Mouse (Mus musculus) myocyte (in vitro differentiated cells): ENCODE results near the gene Hist1h1t. TPM values are rescaled to one million over a fixed set of nuclear protein-coding genes. Genes with fewer than 3 reads are reported as not detected.
A peak's percentile ranks its signal among the peaks of the same experiment; 100 is the strongest.

Experiments used
- H3K27me3 ChIP-seq: one replicate; pipeline ENCODE4 v1.6.1; 2011; ENCODE audit not compliant: control insufficient read depth, insufficient read depth, insufficient read length
- H3K36me3 ChIP-seq: one replicate; pipeline ENCODE4 v1.6.1; 2011; ENCODE audit not compliant: control insufficient read depth, insufficient read depth
- H3K4me2 ChIP-seq: one replicate; pipeline ENCODE4 v1.6.1; 2011; ENCODE audit warnings: low read depth, control low read depth
- H3K4me3 ChIP-seq: one replicate; pipeline ENCODE4 v1.5.1; 2011; ENCODE audit warnings: mild to moderate bottlenecking, control low read depth, moderate library complexity
- H3K79me2 ChIP-seq: one replicate; pipeline ENCODE4 v1.6.1; 2011; ENCODE audit not compliant: control insufficient read depth, insufficient read depth
- H3ac ChIP-seq: one replicate; pipeline ENCODE4 v1.6.1; 2011; ENCODE audit not compliant: control insufficient read depth, insufficient read length
- CEBPB ChIP-seq: IDR thresholded peaks from 2 replicates; pipeline ENCODE4 v1.6.1; 2011; ENCODE audit warnings: mild to moderate bottlenecking, moderate library complexity; ENCODE audit not compliant: poor library complexity, insufficient read depth, severe bottlenecking
- E2F4 ChIP-seq: IDR thresholded peaks from one replicate; pipeline ENCODE4 v1.6.1; 2011; ENCODE audit warnings: mild to moderate bottlenecking, control low read depth, moderate library complexity; ENCODE audit not compliant: insufficient read depth
- MAX ChIP-seq: IDR thresholded peaks from one replicate; pipeline ENCODE4 v1.6.1; 2011; ENCODE audit warnings: low read depth, mild to moderate bottlenecking, control low read depth
- MYOD1 ChIP-seq, 3 experiments: IDR thresholded peaks; one replicate each; pipeline ENCODE4 v1.6.1; 2011; ENCODE audit warnings: control low read depth in 2 of 3, low read depth in 2 of 3, mild to moderate bottlenecking in 2 of 3, moderate library complexity in 1 of 3; ENCODE audit not compliant: insufficient read length in 2 of 3, control insufficient read depth in 1 of 3
- MYOG ChIP-seq, 3 experiments: IDR thresholded peaks; one replicate each; pipeline ENCODE4 v1.6.1; 2011; ENCODE audit warnings: control low read depth in 2 of 3, low read depth in 2 of 3, mild to moderate bottlenecking in 2 of 3; ENCODE audit not compliant: insufficient read length in 2 of 3, control insufficient read depth in 1 of 3, insufficient read depth in 1 of 3
- POLR2A ChIP-seq: IDR thresholded peaks from one replicate; pipeline ENCODE4 v1.6.1; 2011; ENCODE audit warnings: low read depth, mild to moderate bottlenecking, control low read depth, moderate library complexity; ENCODE audit not compliant: insufficient read length
- POLR2AphosphoS2 ChIP-seq: IDR thresholded peaks from one replicate; pipeline ENCODE4 v1.6.1; 2011; ENCODE audit warnings: low read depth, control low read depth; ENCODE audit not compliant: insufficient read length
- REST ChIP-seq: IDR thresholded peaks from one replicate; pipeline ENCODE4 v1.6.1; 2011; ENCODE audit warnings: mild to moderate bottlenecking, control low read depth, moderate library complexity; ENCODE audit not compliant: insufficient read depth, insufficient read length
- SRF ChIP-seq: IDR thresholded peaks from one replicate; pipeline ENCODE4 v1.6.1; 2011; ENCODE audit warnings: low read depth; ENCODE audit not compliant: control insufficient read depth, insufficient read length
- TCF12 ChIP-seq: IDR thresholded peaks from one replicate; pipeline ENCODE4 v1.6.1; 2011; ENCODE audit warnings: mild to moderate bottlenecking, control low read depth; ENCODE audit not compliant: poor library complexity, insufficient read depth, severe bottlenecking
- TCF3 ChIP-seq: IDR thresholded peaks from one replicate; pipeline ENCODE4 v1.6.1; 2011; ENCODE audit warnings: low read depth, control low read depth; ENCODE audit not compliant: insufficient read length
- USF1 ChIP-seq: IDR thresholded peaks from one replicate; pipeline ENCODE4 v1.6.1; 2011; ENCODE audit warnings: low read depth, mild to moderate bottlenecking, control low read depth, moderate library complexity
- polyA plus RNA-seq: library from polyadenylated mRNA; unstranded; fragments of >200 nt; fragmentation: generic; extraction: Trizol; gene quantifications from one replicate; pipeline ENCODE4 v1.2.1, GENCODE M21; 2012; ENCODE audit warnings: missing spikeins

The Hist1h1t gene
- 0.05 TPM for polyA plus RNA-seq

DNA sequence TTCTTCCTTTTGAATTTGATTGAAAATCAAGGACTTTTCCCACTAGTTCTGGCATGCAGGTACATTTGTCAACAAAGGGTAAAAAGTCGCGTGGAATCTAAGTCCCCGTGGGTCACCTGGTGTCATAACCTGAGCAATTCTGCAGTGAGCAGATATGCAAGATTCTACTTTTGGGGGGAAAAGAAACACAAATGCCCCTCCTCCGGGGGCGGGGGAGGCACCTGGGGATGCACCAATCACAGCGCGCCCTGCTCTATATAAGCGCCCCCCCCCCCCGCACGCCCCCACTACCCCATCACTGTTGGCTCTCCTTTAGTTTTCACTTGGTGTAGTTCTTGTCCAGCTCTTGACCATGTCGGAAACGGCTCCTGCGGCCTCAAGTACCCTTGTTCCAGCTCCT lies at the start of gene Hist1h1t:
Gene Hist1h1t (plus strand): TSS at position 301 of the 400 bp plus-strand sequence.
- no peak within 1 kb of the TSS for H3ac ChIP-seq
- H3K79me2 ChIP-seq: no peaks in the 10 kb centered on the region
- no peaks in the 10 kb centered on the region for H3K27me3 ChIP-seq
- H3K4me2 ChIP-seq: no peak within 1 kb of the TSS
- TF ChIP-seq REST: no peak
- no peak for TF ChIP-seq TCF3
- no peak for TF ChIP-seq TCF12
- TF ChIP-seq MAX: no peak
- TF ChIP-seq SRF: no peak
- no peak for TF ChIP-seq USF1
- no peak for TF ChIP-seq POLR2AphosphoS2
- TF ChIP-seq E2F4: no peak
- TF ChIP-seq MYOG (IDR thresholded peaks at IDR 0.05; ENCODE audit: control insufficient read depth in 1 of 3, insufficient read depth in 1 of 3, insufficient read length in 2 of 3, low read depth in 2 of 3): no peak
- TF ChIP-seq CEBPB: no peak
- TF ChIP-seq MYOD1 (IDR thresholded peaks at IDR 0.05; ENCODE audit: control insufficient read depth in 1 of 3, insufficient read length in 2 of 3, low read depth in 2 of 3): no peak
- no peak for TF ChIP-seq POLR2A
- H3K36me3 ChIP-seq: peaks cover 5% of the 10 kb centered on the region
- no peak within 1 kb of the TSS for H3K4me3 ChIP-seq

DNA sequence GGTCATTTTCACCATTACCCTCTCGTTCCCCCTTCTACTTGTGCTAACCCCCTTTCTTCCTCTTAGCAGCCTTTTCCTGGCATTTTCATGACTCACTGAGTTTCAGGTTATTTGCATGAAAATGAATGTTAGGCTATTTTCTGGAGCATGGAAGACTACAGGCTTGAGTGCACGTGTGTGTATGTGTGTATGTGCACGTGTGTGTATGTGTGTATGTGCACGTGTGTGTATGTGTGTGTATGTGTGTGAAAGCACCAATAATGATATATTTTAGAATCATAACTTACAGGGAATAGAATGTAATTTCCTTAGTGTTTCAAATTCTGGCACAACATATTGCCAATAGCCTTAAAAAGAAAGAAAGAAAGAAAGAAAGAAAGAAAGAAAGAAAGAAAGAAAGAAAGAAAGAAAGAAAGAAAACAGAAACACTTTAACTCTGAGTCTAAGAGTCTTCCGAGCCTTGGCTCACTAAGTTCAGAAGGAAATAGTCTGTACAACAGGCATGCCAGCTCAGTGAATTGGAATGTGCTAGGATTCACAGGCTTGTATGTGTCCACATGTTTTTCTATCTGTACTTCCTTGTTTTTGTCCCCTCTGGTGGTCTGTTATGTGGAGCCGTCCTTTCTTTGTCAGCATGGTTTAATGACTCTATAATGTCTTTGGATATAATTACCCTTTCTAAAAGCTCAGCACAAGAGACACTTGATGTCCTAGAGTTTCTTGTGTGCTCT lies 35.8 kb upstream of the Hist1h1t start:
- Histone ChIP-seq H3K36me3 (no peaks in the 10 kb centered on the region), H3K79me2 (no peaks in the 10 kb centered on the region), H3ac (no peak overlapping the region), H3K27me3 (no peaks in the 10 kb centered on the region), H3K4me3 (no peak overlapping the region), H3K4me2 (peak overlapping the region; percentile 3)
- TF ChIP-seq MYOD1 (IDR thresholded peaks at IDR 0.05; ENCODE audit: control insufficient read depth in 1 of 3, insufficient read length in 2 of 3, low read depth in 2 of 3): no peak
- no peak for TF ChIP-seq SRF
- no peak for TF ChIP-seq TCF3
- no peak for TF ChIP-seq POLR2AphosphoS2
- TF ChIP-seq E2F4: no peak
- TF ChIP-seq MAX: no peak
- TF ChIP-seq TCF12: no peak
- TF ChIP-seq POLR2A: no peak
- TF ChIP-seq MYOG (IDR thresholded peaks at IDR 0.05; ENCODE audit: control insufficient read depth in 1 of 3, insufficient read depth in 1 of 3, insufficient read length in 2 of 3, low read depth in 2 of 3): no peak

DNA sequence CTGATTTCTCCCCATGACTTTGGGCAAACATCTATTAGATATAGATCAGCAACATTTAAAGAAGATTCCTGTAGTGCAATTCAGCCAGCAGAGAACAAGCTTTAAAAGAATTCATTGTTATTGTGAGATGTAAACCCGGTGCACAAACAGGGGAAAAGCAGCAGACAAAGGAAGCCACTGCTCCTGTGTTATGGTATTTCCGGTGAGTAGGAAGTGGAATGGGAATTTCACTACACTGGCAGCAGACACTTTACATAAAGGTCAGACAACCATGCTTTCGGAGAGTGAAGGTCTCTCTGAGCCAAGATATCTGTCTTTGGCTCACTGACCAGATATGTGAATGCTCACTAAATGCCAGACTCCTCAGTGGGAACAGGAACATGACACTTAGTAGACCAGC lies 33.1 kb upstream of the Hist1h1t start:
- Histone ChIP-seq H3K79me2 (no peaks in the 10 kb centered on the region), H3ac (no peak overlapping the region), H3K36me3 (no peaks in the 10 kb centered on the region), H3K4me3 (no peak overlapping the region), H3K27me3 (no peaks in the 10 kb centered on the region), H3K4me2 (no peak overlapping the region)
- no peak for TF ChIP-seq TCF12
- no peak for TF ChIP-seq TCF3
- no peak for TF ChIP-seq MYOD1 (IDR thresholded peaks at IDR 0.05; ENCODE audit: control insufficient read depth in 1 of 3, insufficient read length in 2 of 3, low read depth in 2 of 3)
- TF ChIP-seq USF1: no peak
- TF ChIP-seq POLR2AphosphoS2: no peak
- TF ChIP-seq MAX: no peak
- no peak for TF ChIP-seq SRF
- TF ChIP-seq CEBPB: no peak

DNA sequence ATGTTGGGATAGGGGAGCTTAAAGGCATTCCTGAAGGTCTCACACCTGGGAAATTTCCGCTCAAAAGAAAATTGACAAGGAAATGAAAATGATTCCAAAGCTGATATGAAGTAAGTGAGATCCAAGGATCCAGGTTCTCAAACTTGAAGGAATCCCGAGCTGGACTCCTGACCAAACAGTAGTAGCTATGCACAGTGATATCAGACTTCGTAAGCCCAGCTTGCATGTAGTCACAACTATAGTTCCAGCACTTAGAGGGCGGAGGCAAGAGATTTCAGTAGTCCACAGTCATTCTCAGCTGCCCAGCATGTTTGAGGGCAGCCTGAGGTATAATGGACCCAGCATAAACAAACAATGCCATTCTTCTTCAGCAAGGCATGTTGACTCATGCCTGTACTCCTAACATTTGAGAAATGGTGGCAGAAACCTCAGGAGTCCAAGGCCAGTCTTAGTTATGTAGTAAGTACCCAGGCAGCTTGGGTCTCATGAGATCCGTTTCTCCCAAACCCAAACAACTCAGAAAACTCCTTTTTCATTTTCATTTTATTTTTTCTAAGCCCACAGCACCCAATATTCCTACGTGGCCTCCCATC lies 13.5 kb upstream of the Hist1h1t start:
- H3ac ChIP-seq: no peak overlapping the region
- peak overlapping the region; percentile 24 for H3K4me3 ChIP-seq
- no peaks in the 10 kb centered on the region for H3K36me3 ChIP-seq
- H3K79me2 ChIP-seq: peaks cover 13% of the 10 kb centered on the region
- no peaks in the 10 kb centered on the region for H3K27me3 ChIP-seq
- no peak for TF ChIP-seq TCF3
- TF ChIP-seq POLR2AphosphoS2: no peak
- no peak for TF ChIP-seq MAX
- peak overlapping the region; percentile 72 for H3K4me2 ChIP-seq

DNA sequence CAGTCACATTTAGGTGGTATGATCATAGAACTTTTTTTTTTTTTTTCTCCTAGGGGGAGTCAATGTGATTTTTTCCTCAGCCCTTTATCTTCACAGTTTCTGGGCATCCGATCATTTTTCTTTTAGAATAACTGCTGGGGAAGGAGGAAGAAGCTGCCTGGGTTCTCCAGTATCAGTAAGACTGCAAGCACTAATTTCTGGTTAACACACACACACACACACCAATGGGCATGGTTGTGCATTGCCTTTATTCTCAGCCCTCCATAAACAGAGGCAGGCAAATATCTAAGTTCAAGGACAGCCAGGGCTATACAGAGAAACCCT lies 13.0 kb upstream of the Hist1h1t start:
- Histone ChIP-seq H3K27me3 (no peaks in the 10 kb centered on the region), H3K36me3 (no peaks in the 10 kb centered on the region), H3K4me2 (peak overlapping the region; percentile 72), H3K79me2 (peaks cover 15% of the 10 kb centered on the region), H3ac (no peak overlapping the region), H3K4me3 (peak overlapping the region; percentile 24)
- no peak for TF ChIP-seq POLR2A
- TF ChIP-seq TCF3: no peak
- TF ChIP-seq USF1: no peak
- no peak for TF ChIP-seq SRF
- TF ChIP-seq REST: no peak
- TF ChIP-seq E2F4: no peak
- TF ChIP-seq TCF12: no peak
- no peak for TF ChIP-seq POLR2AphosphoS2
- TF ChIP-seq MYOG (IDR thresholded peaks at IDR 0.05; ENCODE audit: control insufficient read depth in 1 of 3, insufficient read depth in 1 of 3, insufficient read length in 2 of 3, low read depth in 2 of 3): no peak
- TF ChIP-seq MYOD1 (IDR thresholded peaks at IDR 0.05; ENCODE audit: control insufficient read depth in 1 of 3, insufficient read length in 2 of 3, low read depth in 2 of 3): no peak
